Mouse (Mus musculus) lung, adult 18-20 months (tissue): ENCODE results near the gene 1700021F05Rik.
A peak's percentile ranks its signal among the peaks of the same experiment; 100 is the strongest.

ENCODE experiments used
- DNase-seq, 2 experiments: peaks; one replicate each; pipeline ENCODE4 v3.0.0; 2022; ENCODE audit warnings: mixed read lengths in 2 of 2

The 1700021F05Rik gene

GRCm38 (mm10) chr10:43480227-43480849 lies 60.5 kb downstream of the 1700021F05Rik start:
- DNase-seq, result no peak

- peak; percentile 87 to 91 for DNase-seq
Measured at GRCm38 (mm10) chr10:43479436-43480157, 61.2 kb downstream of the 1700021F05Rik start.

- DNase-seq, result peak; percentile 43 to 54
Measured at GRCm38 (mm10) chr10:43478751-43479435, 61.9 kb downstream of the 1700021F05Rik start, which contains the start of gene Bend3. TSS of gene Bend3 (plus strand) at chr10:43478831.

GRCm38 (mm10) chr10:43477865-43478681 lies 62.7 kb downstream of the 1700021F05Rik start:
- DNase-seq, result peak; percentile 49 to 54

- no peak for DNase-seq
Measured at GRCm38 (mm10) chr10:43477459-43477858, 63.3 kb downstream of the 1700021F05Rik start.

GRCm38 (mm10) chr10:43475376-43475775 lies 65.4 kb downstream of the 1700021F05Rik start:
- peak in 1 of 2 experiments; percentile 10 for DNase-seq
